Mouse (Mus musculus): ENCODE measurements around the gene Lrrc38.

Gene Lrrc38

DNA sequence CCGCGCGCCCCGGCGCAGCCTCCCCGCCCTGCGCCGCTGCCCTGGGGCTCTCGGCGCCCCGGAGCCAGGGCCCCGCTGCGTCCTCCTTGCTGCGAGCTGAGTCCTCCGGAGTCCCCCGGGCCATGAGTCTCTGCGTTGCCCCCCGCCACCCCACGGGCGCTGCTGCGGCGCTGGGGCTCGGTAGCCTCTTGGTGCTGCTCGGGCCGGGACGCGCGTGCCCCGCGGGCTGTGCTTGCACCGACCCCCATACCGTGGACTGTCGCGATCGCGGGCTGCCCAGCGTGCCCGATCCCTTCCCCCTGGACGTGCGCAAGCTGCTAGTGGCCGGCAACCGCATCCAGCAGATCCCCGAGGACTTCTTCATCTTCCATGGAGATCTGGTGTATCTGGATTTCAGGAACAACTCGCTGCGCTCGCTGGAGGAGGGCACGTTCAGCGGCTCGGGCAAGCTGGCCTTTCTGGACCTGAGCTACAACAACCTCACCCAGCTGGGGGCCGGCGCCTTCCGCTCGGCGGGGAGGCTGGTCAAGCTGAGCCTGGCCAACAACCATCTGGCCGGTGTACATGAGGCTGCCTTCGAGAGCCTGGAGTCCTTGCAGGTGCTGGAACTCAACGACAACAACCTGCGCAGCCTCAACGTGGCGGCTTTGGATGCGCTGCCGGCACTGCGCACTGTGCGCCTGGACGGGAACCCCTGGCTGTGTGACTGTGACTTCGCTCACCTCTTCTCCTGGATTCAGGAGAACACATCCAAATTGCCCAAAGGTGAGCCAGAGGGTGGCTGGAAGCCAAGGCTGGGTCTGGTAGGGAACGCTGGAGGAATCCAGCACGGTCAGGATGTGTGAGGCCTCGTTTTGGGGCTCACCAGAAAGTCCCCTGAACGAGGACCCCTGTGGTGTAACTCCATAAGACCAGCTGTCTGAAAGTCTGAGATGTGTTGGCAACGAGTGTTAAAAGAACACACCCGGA is 774 bp downstream of the Lrrc38 start:
- DNase-seq (ENCODE audit: low read depth, low spot score), result peak; percentile 59

- DNase-seq (ENCODE audit: low read depth, low spot score), result no peak
These were observed 2.7 kb downstream of the Lrrc38 start for GRCm38 (mm10) chr4:143352301-143352700.

- DNase-seq (ENCODE audit: low read depth, low spot score), result no peak
These were observed 12.0 kb downstream of the Lrrc38 start for GRCm38 (mm10) chr4:143361520-143361919.

DNA sequence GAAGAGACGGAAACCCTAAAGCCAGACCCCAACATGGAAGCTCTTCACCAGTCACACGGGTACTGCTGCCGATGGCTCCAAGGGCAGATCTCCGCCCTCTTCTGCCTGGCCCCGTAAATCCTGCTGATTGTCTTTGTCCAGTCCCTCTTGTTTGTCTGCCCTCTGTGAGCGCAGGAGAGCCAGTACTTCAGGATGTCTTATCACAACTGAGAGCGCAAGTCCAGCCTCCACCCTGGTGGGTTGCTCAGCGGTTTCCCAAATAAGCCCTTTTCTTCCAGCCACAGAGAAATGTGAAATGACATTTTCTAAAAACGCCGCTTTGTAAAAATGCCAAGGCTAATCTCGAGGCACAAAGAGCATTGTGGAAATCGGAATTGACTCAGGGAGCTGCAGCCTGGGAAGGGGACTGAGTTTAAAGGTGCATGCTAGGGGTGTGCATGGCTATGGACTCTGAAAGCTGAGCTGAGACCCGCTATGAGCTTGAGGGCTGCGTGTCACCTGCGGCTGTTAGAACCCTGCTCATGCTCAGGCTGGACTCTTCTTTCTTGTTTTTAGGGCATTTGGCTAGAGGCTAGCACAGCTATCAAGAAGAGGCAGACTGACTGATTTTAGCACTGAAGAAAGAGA is 17.0 kb downstream of the Lrrc38 start:
- DNase-seq (ENCODE audit: low read depth, low spot score), result no peak

GRCm38 (mm10) chr4:143379480-143379879 is 29.9 kb downstream of the Lrrc38 start:
- no peak for DNase-seq (ENCODE audit: low read depth, low spot score)

- no peak for DNase-seq (ENCODE audit: low read depth, low spot score)
These were observed 30.6 kb downstream of the Lrrc38 start for GRCm38 (mm10) chr4:143379931-143380715.

DNA sequence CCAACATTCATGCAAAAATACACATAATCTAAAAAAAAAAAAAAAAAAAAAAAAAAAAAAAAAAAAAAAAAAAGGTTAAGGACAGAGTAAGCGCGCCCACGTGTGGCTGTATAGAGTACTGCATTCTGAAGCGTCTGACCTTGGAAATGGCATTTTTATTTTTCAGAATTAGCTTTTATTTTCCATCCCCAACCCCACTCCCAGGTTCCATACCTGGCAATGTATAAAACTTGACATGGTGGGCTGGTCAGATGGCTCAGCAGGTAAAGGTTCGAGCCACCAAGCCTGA is 31.1 kb downstream of the Lrrc38 start:
- DNase-seq (ENCODE audit: low read depth, low spot score), result peak; percentile 26

GRCm38 (mm10) chr4:143382163-143382562 is 32.6 kb downstream of the Lrrc38 start:
- no peak for DNase-seq (ENCODE audit: low read depth, low spot score)

DNA sequence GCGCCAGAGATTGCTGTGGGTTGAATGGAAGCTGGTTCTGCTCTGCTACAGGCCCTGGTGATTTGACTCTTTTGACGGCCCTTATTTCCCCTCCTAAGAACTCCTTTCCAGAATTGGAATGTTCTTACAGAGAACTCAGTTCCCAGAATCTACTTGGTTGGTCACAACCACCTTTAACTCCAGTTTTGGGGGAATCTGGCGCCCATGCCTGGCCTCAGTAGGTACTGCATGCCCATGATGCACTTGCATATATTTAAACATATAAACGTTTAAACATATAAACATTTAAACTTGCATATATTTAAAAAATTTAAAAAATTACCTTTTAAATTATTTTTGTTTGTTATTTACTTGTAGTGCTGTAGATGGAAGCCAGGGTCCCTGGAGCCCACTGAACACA is 34.1 kb downstream of the Lrrc38 start:
- peak; percentile 49 for DNase-seq (ENCODE audit: low read depth, low spot score)

DNA sequence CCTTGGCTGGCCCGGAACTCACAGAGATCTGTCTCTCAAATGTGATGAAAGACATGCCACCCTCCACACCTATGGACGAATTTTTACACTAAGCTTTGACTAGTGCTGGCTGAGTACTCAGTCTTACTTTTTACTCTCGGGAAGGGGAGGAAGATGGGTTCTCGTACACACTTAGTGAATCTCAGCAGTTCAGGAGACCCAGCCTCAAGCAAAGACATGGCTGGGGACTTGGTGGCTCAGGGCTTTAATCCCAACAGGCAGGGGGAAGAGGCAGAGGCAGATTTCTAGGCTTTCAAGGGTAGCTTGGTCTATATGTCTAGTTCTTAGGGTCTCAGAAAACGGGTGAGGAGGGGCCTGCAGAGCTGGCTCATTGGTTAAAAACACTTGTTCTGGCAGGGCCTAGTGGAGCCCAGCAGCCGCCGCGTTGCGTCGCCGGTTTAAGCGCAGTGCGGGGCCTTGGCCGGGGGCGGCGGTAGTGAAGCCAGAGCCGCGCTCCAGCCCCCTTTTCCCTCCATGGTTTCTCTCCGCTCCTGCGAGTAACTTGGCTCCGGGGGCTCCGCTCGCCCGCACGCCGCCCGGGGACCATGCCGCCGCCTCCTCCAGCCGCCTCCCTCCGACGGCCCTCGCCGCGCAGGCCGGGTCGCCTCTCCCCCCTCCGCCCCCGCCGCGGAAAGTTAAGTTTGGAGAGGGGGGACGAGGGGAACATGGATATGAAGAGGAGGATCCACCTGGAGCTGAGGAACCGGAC is 39.6 kb downstream of the Lrrc38 start:
- DNase-seq (ENCODE audit: low read depth, low spot score), result peak; percentile 81

DNA sequence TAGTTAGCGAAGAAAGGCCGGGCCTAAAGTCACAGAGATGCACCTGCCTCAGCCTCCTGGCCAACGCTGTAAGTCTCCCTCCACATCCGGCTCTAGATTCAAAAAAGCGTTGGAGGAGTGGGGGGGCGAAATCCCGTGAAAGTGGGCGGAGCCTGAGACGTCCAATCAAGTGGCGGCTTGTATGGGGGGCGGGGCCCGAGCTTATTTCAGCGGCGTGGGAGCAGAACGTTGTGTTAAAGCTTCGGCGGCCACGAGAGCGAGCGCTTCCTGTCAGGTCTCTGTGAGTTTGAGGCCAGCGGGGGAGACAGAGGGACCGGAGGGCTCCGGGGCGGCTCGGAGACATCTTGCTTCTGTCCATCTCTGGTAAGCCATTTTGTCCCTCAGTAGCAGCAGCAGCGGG is 44.6 kb downstream of the Lrrc38 start, which contains the start of gene Pramel1:
Pramel1 (plus strand) TSS at position 248 of the 400 bp plus-strand sequence.
- DNase-seq (ENCODE audit: low read depth, low spot score), result peak; percentile 90

GRCm38 (mm10) chr4:143411566-143412218 is 62.1 kb downstream of the Lrrc38 start:
- no peak for DNase-seq (ENCODE audit: low read depth, low spot score)

GRCm38 (mm10) chr4:143412219-143413092 is 62.9 kb downstream of the Lrrc38 start, which contains the start of gene Pramef8:
TSS of gene Pramef8 (plus strand) at chr4:143412426.
- peak; percentile 96 for DNase-seq (ENCODE audit: low read depth, low spot score)

- peak; percentile 31 for DNase-seq (ENCODE audit: low read depth, low spot score)
These were observed 64.1 kb downstream of the Lrrc38 start for GRCm38 (mm10) chr4:143413621-143414020.

DNA sequence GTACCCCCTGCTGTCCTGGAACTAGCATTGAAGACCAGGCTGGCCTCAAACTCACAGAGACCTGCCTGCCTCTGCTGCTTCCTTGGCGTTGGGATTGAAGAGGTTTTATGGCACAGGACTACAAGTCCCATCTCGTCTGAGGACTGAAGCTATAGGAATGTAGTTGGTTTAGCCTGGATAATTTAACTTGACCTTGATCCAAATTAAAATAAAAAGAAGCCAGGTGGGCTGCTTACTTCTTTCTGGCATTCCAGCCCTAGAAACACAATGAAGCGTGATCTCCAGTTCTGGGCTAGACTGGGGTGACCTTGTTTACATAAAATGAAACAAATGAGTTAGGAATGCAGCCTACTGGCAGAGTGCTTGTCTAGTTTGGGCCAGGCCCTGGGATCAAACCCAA is 64.6 kb downstream of the Lrrc38 start:
- peak; percentile 92 for DNase-seq (ENCODE audit: low read depth, low spot score)

All from ZHBTc4 (cell line).